Mouse (Mus musculus) mesoderm, embryonic 11.5 days (tissue): ENCODE results near the gene Smarcd2.
A peak's percentile ranks its signal among the peaks of the same experiment; 100 is the strongest.

Experiments
- DNase-seq: peaks from one replicate; pipeline ENCODE4 v3.0.0-alpha.2; 2012; ENCODE audit warnings: low read depth, low spot score

Gene Smarcd2

GRCm38 (mm10) chr11:106276454-106276853 is 3.7 kb upstream of the Smarcd2 start, which contains the start of gene Tcam1:
Gene Tcam1 (plus strand): TSS chr11:106276672.
- DNase-seq = peak; percentile 96

- DNase-seq = peak; percentile 4
Observed at GRCm38 (mm10) chr11:106274971-106275411, 2.2 kb upstream of the Smarcd2 start.

GRCm38 (mm10) chr11:106274374-106274773 is 1.6 kb upstream of the Smarcd2 start:
- DNase-seq = no peak

- DNase-seq = no peak
Observed at GRCm38 (mm10) chr11:106273811-106274210, 1.0 kb upstream of the Smarcd2 start.

- DNase-seq = no peak
Observed at GRCm38 (mm10) chr11:106273311-106273684, 526 bp upstream of the Smarcd2 start.

- DNase-seq = peak; percentile 21
Observed at GRCm38 (mm10) chr11:106271794-106272643, 753 bp downstream of the Smarcd2 start.

GRCm38 (mm10) chr11:106271131-106271793 is 1.5 kb downstream of the Smarcd2 start:
- peak; percentile 13 for DNase-seq

- DNase-seq = peak; percentile 65
Observed at GRCm38 (mm10) chr11:106269060-106269431, 3.7 kb downstream of the Smarcd2 start.

- peak; percentile 47 for DNase-seq
Observed at GRCm38 (mm10) chr11:106268326-106269059, 4.3 kb downstream of the Smarcd2 start.

GRCm38 (mm10) chr11:106267871-106268270 is 4.9 kb downstream of the Smarcd2 start:
- DNase-seq = peak; percentile 41

- no peak for DNase-seq
Observed at GRCm38 (mm10) chr11:106267311-106267852, 5.4 kb downstream of the Smarcd2 start.

- DNase-seq = no peak
Observed at GRCm38 (mm10) chr11:106266431-106266830, 6.3 kb downstream of the Smarcd2 start.

GRCm38 (mm10) chr11:106265570-106265969 is 7.2 kb downstream of the Smarcd2 start:
- no peak for DNase-seq

- no peak for DNase-seq
Observed at GRCm38 (mm10) chr11:106264988-106265387, 7.8 kb downstream of the Smarcd2 start.

GRCm38 (mm10) chr11:106263963-106264362 is 8.8 kb downstream of the Smarcd2 start:
- DNase-seq = no peak

GRCm38 (mm10) chr11:106260826-106261450 is 11.8 kb downstream of the Smarcd2 start:
- no peak for DNase-seq

- no peak for DNase-seq
Observed at GRCm38 (mm10) chr11:106256775-106257174, 16.0 kb downstream of the Smarcd2 start.

GRCm38 (mm10) chr11:106255685-106256451 is 16.9 kb downstream of the Smarcd2 start, which contains the start of the genes Ftsj3 and Psmc5:
Gene Ftsj3 (minus strand): TSS chr11:106256079.
Gene Psmc5 (plus strand): TSS chr11:106256154.
- peak; percentile 95 for DNase-seq

- peak; percentile 16 for DNase-seq
Observed at GRCm38 (mm10) chr11:106255174-106255573, 17.6 kb downstream of the Smarcd2 start.

GRCm38 (mm10) chr11:106254767-106255166 is 18.0 kb downstream of the Smarcd2 start:
- no peak for DNase-seq
